Mouse (Mus musculus) urinary bladder, adult 18-20 months (tissue): Measurements from ENCODE around the gene Meltf.
"Not testable (repeated sequence)": the region's sequence is repeated elsewhere in the genome, so short reads cannot be mapped to it uniquely, and the experiment has no call there.

ENCODE experiments used
- DNase-seq, 2 experiments: peaks; one replicate each; pipeline ENCODE4 v3.0.0; 2022; ENCODE audit warnings: low spot score in 2 of 2, mixed read lengths in 2 of 2

Gene Meltf

DNA sequence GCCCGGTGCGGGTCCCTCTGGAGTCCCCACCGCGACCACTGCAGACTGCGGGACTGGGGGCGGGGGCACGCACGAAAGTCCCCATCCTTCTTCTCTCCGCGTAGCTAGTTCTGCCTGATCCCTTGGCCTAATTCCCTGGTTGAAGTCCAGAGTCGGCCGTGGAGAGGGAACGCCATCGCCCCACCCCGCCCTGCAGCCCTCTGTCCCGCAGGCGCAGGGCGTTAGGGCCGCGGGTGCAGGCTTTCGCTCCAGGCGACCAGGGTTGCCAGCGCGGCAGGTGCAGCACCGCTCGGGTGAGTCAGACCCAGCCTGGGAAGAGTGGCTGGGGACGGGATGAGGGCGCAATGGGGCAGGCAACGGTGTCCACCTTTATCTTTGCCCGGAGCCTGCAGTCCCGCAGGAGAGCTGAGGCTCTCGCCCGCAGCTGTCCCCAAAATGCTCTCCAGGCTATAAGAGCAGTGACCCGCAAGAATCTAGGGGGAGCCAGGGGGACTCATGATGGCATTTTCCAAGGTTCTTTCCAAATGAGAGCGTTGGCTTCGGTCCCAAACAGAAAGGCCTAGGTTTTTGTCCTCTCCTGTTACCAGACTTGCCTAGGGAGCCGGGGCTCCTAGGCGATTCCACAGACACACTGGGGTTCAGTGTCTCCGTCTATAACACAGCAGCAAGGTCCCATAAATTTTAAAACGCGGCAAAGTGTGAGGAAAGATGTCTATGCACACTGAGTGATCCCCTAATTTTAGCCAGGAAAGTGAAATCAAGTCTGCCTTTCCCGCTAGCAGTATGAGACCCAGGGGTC lies 55.3 kb downstream of the Meltf start, which contains the start of gene Pigz:
Gene Pigz, plus strand, starts transcription at position 101 of the 799 bp plus-strand sequence.
- DNase-seq, result peak; percentile 51 to 52

DNA sequence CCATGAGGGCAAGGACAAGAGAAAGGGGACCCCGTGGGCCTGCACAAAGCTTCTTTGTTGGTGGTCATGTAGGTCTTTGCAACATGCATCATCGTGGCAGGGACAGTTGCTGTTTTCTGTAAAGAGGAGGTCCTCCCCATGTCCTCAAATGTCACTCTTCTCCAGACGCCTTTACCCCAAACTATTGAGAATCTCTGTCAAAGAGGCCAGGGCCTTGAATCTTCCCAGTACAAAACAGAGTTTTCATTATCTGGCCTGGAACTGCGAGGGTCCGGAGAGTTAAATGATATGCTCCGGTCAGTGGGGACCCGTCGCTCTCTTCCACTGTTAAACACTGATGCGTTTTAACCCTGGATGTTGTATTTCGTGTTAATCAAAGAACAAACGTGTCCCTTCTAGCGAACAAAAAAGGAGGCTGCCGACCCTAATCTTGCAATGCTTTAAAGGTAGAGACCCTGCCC lies 56.0 kb downstream of the Meltf start:
- no peak for DNase-seq

DNA sequence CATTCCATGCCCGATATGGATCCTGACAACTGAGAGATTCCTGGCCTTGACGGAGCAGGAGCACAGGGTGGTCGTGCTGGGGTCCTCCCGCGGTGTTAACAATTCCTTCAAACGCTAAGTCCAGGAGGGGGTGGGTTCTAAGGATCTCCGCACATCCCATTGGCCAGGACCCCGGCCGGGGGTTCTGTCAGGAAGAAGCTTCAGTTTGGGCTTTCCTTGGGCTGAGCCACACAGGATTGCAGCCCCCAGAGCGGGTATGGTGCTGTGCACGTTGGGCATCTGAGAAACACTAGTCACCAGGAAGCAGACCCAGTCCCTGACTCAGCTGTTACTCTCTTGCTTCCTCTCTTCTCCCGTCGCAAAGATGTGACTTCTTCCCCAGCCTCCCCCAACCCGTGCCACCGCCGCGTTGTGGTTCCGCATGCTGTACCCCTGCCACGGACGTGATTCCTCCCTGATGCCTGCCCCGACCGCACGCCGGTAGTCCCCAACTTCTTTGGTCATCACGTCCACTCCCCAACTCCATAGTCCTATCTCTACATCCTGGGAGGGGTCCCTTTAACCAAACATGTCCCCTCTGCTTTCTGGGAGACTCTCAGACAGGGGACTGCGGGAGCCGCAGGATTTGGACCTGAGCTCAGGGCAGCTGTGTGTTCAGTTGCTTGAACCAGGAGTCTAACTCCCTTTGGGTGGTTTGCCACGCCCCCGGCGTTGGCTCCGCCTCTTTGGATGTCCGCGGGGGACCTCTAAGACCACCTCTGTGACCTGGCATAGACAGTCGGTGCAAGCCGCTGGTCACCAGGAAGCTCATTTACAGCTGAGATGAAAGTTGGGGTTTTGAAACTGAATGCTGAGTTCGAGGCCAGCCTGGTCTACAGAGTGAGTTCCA lies 56.7 kb downstream of the Meltf start:
- no peak for DNase-seq

DNA sequence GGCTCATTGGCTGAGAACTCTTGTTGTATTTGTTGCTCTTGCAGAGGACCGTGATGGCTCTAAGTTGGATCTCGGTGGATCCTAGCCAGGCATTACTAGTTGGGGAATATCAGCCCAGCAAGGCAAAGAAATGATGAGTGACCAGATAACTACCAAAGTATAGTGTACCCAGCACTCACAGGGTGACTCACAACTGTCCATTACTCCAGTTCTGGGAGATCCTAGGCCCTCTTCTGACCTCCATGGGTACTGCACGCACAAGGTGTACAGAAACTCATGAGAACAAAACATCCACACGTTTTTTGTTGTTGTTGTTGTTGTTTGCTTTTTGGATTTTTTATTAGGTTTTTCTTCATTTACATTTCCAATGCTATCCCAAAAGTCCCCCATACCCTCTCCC lies 58.0 kb downstream of the Meltf start:
- no peak for DNase-seq

DNA sequence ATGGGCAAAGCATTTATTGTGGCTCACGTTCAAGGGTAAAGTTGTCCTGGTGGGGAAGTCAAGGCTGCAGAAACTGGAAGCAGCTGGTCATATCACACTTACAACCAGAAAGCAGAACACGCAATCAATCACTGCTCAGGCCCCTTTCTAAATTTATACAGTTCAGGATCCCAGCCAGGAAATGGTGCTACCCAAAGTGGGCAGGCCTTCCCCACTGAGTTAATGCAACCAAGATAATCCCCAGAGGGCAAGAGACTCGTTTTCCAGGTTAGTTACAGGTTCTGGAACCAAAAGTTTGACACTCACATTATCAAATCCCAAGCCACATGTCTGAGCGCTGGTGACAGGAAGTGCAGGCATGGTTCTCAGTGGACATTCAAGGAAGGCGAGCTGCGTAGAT lies 60.2 kb downstream of the Meltf start:
- no peak for DNase-seq

DNA sequence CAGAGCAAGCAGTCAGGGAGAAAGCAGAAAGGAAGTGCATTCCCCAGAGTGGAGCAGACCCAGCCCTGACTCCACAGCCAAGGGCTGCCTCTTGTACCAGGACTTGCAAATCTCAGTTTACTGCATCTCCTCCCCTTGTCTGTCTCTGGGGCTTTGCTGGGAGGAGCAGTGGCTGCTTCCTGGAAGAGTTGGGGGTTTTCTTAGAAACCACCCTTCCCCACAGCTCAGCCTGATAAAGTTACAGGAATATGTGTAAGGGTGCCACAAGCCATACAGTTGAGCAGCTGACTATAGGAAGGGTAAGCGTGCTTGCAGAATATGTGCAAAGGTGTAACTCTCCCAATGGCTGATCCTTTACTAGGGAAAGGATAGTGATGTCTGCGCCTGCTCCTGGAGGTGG lies 62.0 kb downstream of the Meltf start:
- no peak for DNase-seq

DNA sequence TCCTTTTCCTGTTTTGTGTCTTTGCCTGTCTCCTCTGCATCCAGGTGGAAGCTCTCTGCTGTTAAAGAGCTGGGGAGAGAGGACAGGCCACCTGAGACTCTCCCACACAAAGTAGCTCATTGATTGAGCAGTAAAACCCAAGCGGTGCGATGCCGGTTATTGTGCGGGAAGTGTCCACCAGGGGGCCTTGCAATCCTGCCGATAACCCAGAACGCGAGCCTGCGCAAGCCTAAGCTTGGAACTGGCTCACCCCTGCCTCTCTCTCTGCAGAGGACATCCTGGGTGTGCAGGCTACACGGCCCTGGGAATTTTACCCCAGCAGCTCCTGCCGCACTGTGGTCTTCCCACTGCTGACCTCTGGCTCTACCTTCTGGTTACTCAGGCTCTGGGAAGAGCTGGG lies 65.4 kb downstream of the Meltf start:
- DNase-seq, result peak; percentile 45 to 68

DNA sequence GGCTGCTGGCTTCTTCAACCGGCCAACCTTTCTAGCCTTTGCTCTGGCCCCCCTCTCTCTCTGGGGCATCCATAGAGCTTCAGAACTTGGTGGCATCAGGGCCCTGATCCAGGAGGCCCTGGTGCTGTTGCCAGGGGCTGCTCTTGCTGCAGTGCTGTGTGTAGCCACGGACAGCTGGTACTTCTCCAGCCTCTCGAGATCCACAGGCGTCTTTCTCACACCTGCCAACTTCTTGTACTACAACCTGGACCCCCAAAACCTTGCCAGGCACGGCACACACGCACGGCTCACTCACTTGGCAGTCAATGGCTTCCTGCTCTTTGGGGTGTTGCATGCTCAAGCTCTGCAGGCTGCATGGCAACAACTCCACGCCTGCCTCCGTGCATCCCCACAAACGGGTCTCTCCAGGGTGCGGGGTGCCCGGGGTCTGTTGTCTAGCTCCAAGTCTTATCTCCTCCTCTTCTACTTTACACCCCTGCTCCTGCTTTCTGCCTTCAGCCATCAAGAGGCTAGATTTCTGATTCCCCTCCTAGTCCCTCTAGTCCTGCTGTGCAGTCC lies 66.2 kb downstream of the Meltf start:
- DNase-seq, result no peak

DNA sequence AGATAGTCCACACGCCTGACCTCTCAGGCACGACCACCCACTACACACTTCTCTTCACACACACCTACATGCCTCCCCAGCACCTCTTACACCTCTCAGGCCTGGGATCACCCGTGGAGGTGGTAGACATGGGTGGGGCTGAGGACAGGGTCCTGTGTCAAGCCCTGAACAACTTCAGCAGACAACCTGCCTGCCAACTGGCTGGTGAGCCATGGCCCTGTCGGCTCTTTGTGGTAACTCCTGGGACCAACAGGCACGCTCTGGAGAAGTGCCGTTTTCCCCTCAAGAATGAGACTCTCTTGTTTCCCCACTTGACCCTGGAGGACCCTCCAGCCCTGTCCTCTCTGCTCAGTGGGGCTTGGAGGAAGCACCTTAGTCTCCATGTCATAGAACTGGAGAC lies 66.8 kb downstream of the Meltf start:
- DNase-seq, result no peak

DNA sequence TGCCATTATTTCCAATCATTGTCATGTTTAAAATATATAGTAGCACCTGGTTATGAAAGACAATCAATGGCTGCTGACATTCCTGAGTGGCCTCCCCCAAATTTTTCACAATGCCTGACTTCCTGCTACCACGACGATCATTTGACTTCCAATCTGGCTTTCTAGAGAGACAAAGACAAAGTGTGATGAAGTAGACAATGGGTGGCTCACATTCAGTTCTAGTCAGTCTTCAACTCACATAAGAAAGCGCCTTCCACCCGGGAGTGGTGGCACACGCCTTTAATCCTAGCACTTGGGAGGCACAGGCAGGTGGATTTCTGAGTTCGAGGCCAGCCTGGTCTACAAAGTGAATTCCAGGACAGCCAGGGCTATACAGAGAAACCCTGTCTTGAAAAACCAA lies 67.4 kb downstream of the Meltf start:
- not testable (repeated sequence) for DNase-seq

DNA sequence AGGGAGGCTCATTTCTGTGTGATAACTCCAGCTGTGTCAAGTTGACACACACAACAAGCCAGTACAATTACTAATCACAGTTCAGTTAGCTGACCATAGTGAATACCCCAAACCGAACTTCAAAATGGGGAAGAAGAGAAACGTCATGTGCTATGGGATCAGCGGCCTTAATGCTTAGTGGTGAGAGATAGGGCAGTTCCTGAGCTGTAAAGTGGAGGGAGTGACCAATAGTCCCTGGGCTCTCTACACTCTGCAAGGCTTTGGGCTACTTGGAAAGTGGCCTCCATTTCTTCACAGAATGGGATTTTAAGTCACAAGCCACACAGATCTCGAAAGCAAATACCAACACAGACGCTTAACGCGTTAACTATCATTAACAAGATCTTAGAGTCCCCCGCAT lies 68.7 kb downstream of the Meltf start:
- no peak for DNase-seq

DNA sequence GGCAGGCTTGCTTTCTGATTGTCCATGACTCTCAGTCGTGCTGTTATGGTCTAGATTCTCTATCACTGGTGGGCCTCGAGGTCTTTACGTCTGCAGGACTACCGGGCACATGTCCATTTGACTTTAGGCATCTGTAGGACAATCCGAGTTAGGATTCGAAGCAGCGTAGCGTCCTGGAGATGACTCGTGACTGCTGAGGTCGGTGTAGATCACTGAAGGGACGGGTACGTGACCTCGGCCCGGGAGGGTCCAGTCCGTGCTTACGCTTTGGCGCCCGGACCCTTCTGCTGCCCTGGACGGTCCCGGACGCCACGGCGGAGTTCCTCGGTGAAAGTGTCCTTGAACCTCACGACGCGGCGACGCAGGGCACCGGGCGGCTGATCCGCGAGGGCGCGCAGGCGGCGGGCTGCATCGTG lies 69.3 kb downstream of the Meltf start:
- DNase-seq, result no peak

DNA sequence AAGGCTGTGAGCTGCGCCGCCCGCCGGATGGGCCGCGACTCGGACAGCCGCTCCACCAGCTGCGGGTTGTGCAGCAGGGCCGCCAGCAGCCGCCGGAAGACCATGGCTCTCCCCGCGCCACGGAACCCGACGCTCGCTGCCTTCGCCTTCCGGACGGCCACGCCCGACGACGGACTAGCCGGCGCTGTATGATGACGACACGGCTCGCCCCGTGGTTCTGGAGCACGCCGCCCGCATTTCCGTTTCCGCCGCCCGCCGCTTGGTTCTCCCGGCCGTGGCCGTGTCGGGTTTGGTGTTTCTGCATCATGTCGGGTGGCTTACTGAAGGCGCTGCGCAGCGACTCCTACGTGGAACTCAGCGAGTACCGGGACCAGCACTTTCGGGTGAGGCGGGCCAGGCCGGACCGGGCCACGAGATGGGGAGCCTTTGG lies 69.8 kb downstream of the Meltf start, which contains the start of the genes 0610012G03Rik and Ncbp2:
Gene 0610012G03Rik, minus strand, starts transcription at position 150 of the 430 bp plus-strand sequence.
Gene Ncbp2, plus strand, starts transcription at position 169 of the 430 bp plus-strand sequence.
- DNase-seq, result peak; percentile 92 to 96
